Mouse (Mus musculus) ES-Bruce4 (cell line): ENCODE measurements around the gene Gtf2h2.
"Not testable (repeated sequence)": the region's sequence is repeated elsewhere in the genome, so short reads cannot be mapped to it uniquely, and the experiment has no call there.

Experiments
- CTCF ChIP-seq: IDR thresholded peaks from one replicate; pipeline ENCODE4 v1.8.1; 2011; ENCODE audit warnings: low read depth, low read length
- POLR2A ChIP-seq: IDR thresholded peaks from one replicate; pipeline ENCODE4 v1.8.1; 2011; ENCODE audit warnings: low read length; ENCODE audit not compliant: insufficient read depth

DNA sequence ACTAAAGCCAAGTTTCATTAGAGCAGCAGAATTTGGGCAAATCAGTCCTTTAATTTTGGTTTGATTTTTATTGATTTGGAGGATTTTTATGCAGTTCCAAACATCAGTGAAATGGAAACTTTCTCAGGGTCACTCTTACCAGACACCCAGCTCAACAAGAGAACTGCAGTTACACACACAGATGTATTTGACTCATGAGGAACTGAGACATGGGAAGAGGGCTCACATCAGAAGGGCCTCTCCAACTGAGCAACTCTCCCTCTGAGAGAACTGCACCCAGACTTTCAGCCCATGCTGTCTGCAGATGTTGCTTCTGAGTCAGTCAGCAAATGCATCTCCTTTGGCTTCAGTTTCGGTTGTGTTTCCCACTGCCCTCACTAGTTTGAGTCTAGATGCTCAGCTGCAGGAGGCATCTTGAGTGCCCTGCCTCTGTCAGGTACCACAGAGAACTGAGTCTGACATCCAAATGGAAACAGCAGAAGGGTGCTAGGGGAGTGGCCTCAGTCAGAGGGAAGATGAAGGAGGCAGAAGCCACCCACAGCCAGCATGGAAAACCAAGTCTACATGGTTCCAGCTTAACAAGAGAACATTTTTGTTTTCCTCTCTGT lies 55.7 kb downstream of the Gtf2h2 start:
- TF ChIP-seq CTCF, POLR2A: not testable (repeated sequence)
